Mouse (Mus musculus) embryonic facial prominence, embryonic 11.5 days (tissue): ENCODE data around the gene Olfr1257. TPM values are rescaled to one million over a fixed set of nuclear protein-coding genes. Genes with fewer than 3 reads are reported as not detected.
"Not testable (repeated sequence)": the region's sequence is repeated elsewhere in the genome, so short reads cannot be mapped to it uniquely, and the experiment has no call there.

Experiments used
- ATAC-seq: fragments of 200-750 bp; cut with Nextera tagmentation; replicated peaks from 2 replicates; pipeline ENCODE4 v1.8.0; 2017; ENCODE audit warnings: low read depth; ENCODE audit not compliant: insufficient number of reproducible peaks, low FRiP score, low TSS enrichment
- DNase-seq: peaks from one replicate; pipeline ENCODE4 v3.0.0-alpha.2; 2015; ENCODE audit warnings: low spot score
- H3K27ac ChIP-seq: fragments of 300-500 bp; sonication (generic); replicated peaks from 2 replicates; pipeline ENCODE4 v1.5.1; 2014; ENCODE audit warnings: mild to moderate bottlenecking, low read depth, low read length, control low read depth
- H3K27me3 ChIP-seq: fragments of 300-500 bp; sonication (generic); 2 replicates; pipeline ENCODE4 v1.6.1; 2014; ENCODE audit warnings: mild to moderate bottlenecking, low read length, moderate library complexity, mixed read lengths; ENCODE audit not compliant: control insufficient read depth, insufficient read depth
- H3K36me3 ChIP-seq: fragments of 300-500 bp; sonication (generic); replicated peaks from 2 replicates; pipeline ENCODE4 v1.6.1; 2014; ENCODE audit warnings: low read depth, mild to moderate bottlenecking, low read length, moderate library complexity, mixed read lengths; ENCODE audit not compliant: control insufficient read depth, insufficient read depth
- H3K4me1 ChIP-seq: fragments of 300-500 bp; sonication (generic); 2 replicates; pipeline ENCODE4 v1.6.1; 2014; ENCODE audit warnings: low read length, mixed read lengths; ENCODE audit not compliant: control insufficient read depth, insufficient read depth
- H3K4me2 ChIP-seq: fragments of 300-500 bp; sonication (generic); 2 replicates; pipeline ENCODE4 v1.6.1; 2014; ENCODE audit warnings: low read depth, mild to moderate bottlenecking, control low read depth, low read length, moderate library complexity
- H3K4me3 ChIP-seq: fragments of 300-500 bp; sonication (generic); 2 replicates; pipeline ENCODE4 v1.5.1; 2014; ENCODE audit warnings: low read depth, low read length, control low read depth
- H3K9ac ChIP-seq: fragments of 300-500 bp; sonication (generic); replicated peaks from 2 replicates; pipeline ENCODE4 v1.6.1; 2014; ENCODE audit warnings: mild to moderate bottlenecking, control low read depth, low read length
- H3K9me3 ChIP-seq: fragments of 300-500 bp; sonication (generic); replicated peaks from 2 replicates; pipeline ENCODE4 v1.6.1; 2016; ENCODE audit warnings: mild to moderate bottlenecking, low read length, inconsistent platforms, mixed read lengths; ENCODE audit not compliant: control insufficient read depth
- WGBS: fragments of 180-500 bp; shearing (Covaris S2); extraction: QIAGEN DNeasy Blood & Tissue Kit; methylation state at CpG from one replicate; pipeline ENCODE4 v1.1.7; 2014; 5-methylcytosine and 5-hydroxymethylcytosine counted together
- polyA plus RNA-seq: library from polyadenylated mRNA; unstranded; fragments of >200 nt; fragmentation: Nextera tagmentation; extraction: Ambion mirVana; gene quantifications from 2 replicates; pipeline ENCODE4 v1.2.1, GENCODE M21; 2014

The Olfr1257 gene
- not detected in 2 replicates for polyA plus RNA-seq

GRCm38 (mm10) chr2:89878137-89878536 lies at the start of gene Olfr1257:
Gene Olfr1257, plus strand, starts transcription at chr2:89878437.
- Histone ChIP-seq H3K9ac (no peak within 1 kb of the TSS), H3K27ac (no peak within 1 kb of the TSS), H3K4me3 (no peak within 1 kb of the TSS), H3K4me2 (no peak within 1 kb of the TSS), H3K27me3 (no peaks in the 10 kb centered on the region), H3K4me1 (no peaks in the 10 kb centered on the region), H3K36me3 (no peaks in the 10 kb centered on the region), H3K9me3 (no peaks in the 10 kb centered on the region)
- ATAC-seq (no peak), DNase-seq (no peak)
- 96% methylated on average over 1 of the region's 1 CpGs for WGBS

GRCm38 (mm10) chr2:89841455-89841854 lies 36.8 kb upstream of the Olfr1257 start, which contains the start of gene Olfr1256:
Gene Olfr1256, minus strand, starts transcription at chr2:89841555.
- no peak within 1 kb of the TSS for H3K27ac ChIP-seq
- ATAC-seq (no peak), DNase-seq (no peak)
- no peaks in the 10 kb centered on the region for H3K9me3 ChIP-seq
- no peaks in the 10 kb centered on the region for H3K4me1 ChIP-seq
- H3K4me2 ChIP-seq, result no peak within 1 kb of the TSS
- H3K27me3 ChIP-seq, result no peaks in the 10 kb centered on the region
- 49% methylated on average over 2 of the region's 2 CpGs for WGBS
- H3K9ac ChIP-seq, result no peak within 1 kb of the TSS
- no peak within 1 kb of the TSS for H3K4me3 ChIP-seq
- H3K36me3 ChIP-seq, result no peaks in the 10 kb centered on the region

GRCm38 (mm10) chr2:89848105-89848504 lies 30.1 kb upstream of the Olfr1257 start, which contains the start of gene Olfr48:
Gene Olfr48, minus strand, starts transcription at chr2:89848205.
- WGBS, result 83% methylated on average over 5 of the region's 5 CpGs
- Histone ChIP-seq H3K27ac (no peak within 1 kb of the TSS), H3K9me3 (no peaks in the 10 kb centered on the region), H3K4me1 (no peaks in the 10 kb centered on the region), H3K36me3 (no peaks in the 10 kb centered on the region), H3K4me3 (no peak within 1 kb of the TSS), H3K27me3 (no peaks in the 10 kb centered on the region), H3K4me2 (no peak within 1 kb of the TSS), H3K9ac (no peak within 1 kb of the TSS)
- no peak for ATAC-seq
- DNase-seq, result no peak

GRCm38 (mm10) chr2:89849230-89849629 lies 29.0 kb upstream of the Olfr1257 start:
- H3K9ac ChIP-seq, result no peak overlapping the region
- no peak overlapping the region for H3K4me3 ChIP-seq
- H3K36me3 ChIP-seq, result no peaks in the 10 kb centered on the region
- H3K27ac ChIP-seq, result no peak overlapping the region
- no peak for ATAC-seq
- H3K27me3 ChIP-seq, result no peaks in the 10 kb centered on the region
- H3K4me2 ChIP-seq, result no peak overlapping the region
- no peaks in the 10 kb centered on the region for H3K4me1 ChIP-seq
- no peaks in the 10 kb centered on the region for H3K9me3 ChIP-seq
- 97% methylated on average over 1 of the region's 1 CpGs for WGBS
- no peak for DNase-seq

GRCm38 (mm10) chr2:89912616-89913015 lies 34.4 kb downstream of the Olfr1257 start:
- H3K4me3 ChIP-seq, H3K4me2 ChIP-seq, H3K27me3 ChIP-seq, H3K9ac ChIP-seq, ATAC-seq, H3K4me1 ChIP-seq, H3K27ac ChIP-seq, H3K36me3 ChIP-seq, DNase-seq, H3K9me3 ChIP-seq: not testable (repeated sequence)
- 89% methylated on average over 9 of the region's 9 CpGs for WGBS

- Histone ChIP-seq H3K4me1 (no peaks in the 10 kb centered on the region), H3K4me2 (no peak within 1 kb of the TSS), H3K27ac (no peak within 1 kb of the TSS), H3K9ac (no peak within 1 kb of the TSS), H3K4me3 (no peak within 1 kb of the TSS), H3K36me3 (no peaks in the 10 kb centered on the region), H3K27me3 (no peaks in the 10 kb centered on the region), H3K9me3 (no peaks in the 10 kb centered on the region)
- ATAC-seq (no peak), DNase-seq (no peak)
These were observed 48.8 kb downstream of the Olfr1257 start, which contains the start of gene Olfr1258 for GRCm38 (mm10) chr2:89927009-89927408. Gene Olfr1258, plus strand, starts transcription at chr2:89927309.

Other genes starting within 250 kb of the Olfr1257 start
- not detected in 2 replicates for gene Olfr1249, start 243.5 kb upstream of the Olfr1257 start, polyA plus RNA-seq
- gene Olfr1250, start 217.0 kb upstream of the Olfr1257 start, polyA plus RNA-seq, result not detected in 2 replicates
- gene Olfr1251, start 206.5 kb upstream of the Olfr1257 start, polyA plus RNA-seq, result not detected in 2 replicates
- not detected in 2 replicates for gene Olfr1252, start 153.4 kb upstream of the Olfr1257 start, polyA plus RNA-seq
- gene Olfr1253, start 121.3 kb upstream of the Olfr1257 start, polyA plus RNA-seq, result not detected in 2 replicates
- gene Olfr1254, start 84.8 kb upstream of the Olfr1257 start, polyA plus RNA-seq, result not detected in 2 replicates
- not detected in 2 replicates for gene Olfr1255, start 66.4 kb upstream of the Olfr1257 start, polyA plus RNA-seq
- not detected in 2 replicates for gene Olfr1256, start 36.9 kb upstream of the Olfr1257 start, polyA plus RNA-seq
- not detected in 2 replicates for gene Olfr48, start 30.2 kb upstream of the Olfr1257 start, polyA plus RNA-seq
- gene Olfr1258, start 48.9 kb downstream of the Olfr1257 start, polyA plus RNA-seq, result not detected in 2 replicates
- gene Olfr1259, start 70.2 kb downstream of the Olfr1257 start, polyA plus RNA-seq, result not detected in 2 replicates
- not detected in 2 replicates for gene Olfr1260, start 95.9 kb downstream of the Olfr1257 start, polyA plus RNA-seq
- gene Olfr1261, start 112.8 kb downstream of the Olfr1257 start, polyA plus RNA-seq, result not detected in 2 replicates
- not detected in 2 replicates for gene Olfr1262, start 121.7 kb downstream of the Olfr1257 start, polyA plus RNA-seq
- not detected in 2 replicates for gene Olfr1263, start 133.7 kb downstream of the Olfr1257 start, polyA plus RNA-seq
- not detected in 2 replicates for gene Olfr1264, start 147.1 kb downstream of the Olfr1257 start, polyA plus RNA-seq
- not detected in 2 replicates for gene Olfr1265, start 156.9 kb downstream of the Olfr1257 start, polyA plus RNA-seq
- not detected in 2 replicates for gene Olfr140, start 185.2 kb downstream of the Olfr1257 start, polyA plus RNA-seq
- gene Olfr1269, start 243.0 kb downstream of the Olfr1257 start, polyA plus RNA-seq, result not detected in 2 replicates